Mouse (Mus musculus) lung, postnatal 0 days (tissue): ENCODE measurements around the gene Trem1. TPM values are rescaled to one million over a fixed set of nuclear protein-coding genes. Genes with fewer than 3 reads are reported as not detected.

Experiments
- ATAC-seq: fragments of 200-750 bp; cut with Nextera tagmentation; 2 replicates; pipeline ENCODE4 v1.8.0; 2017; ENCODE audit warnings: moderate library complexity
- DNase-seq: peaks from one replicate; pipeline ENCODE4 v3.0.0-alpha.2; 2016; ENCODE audit warnings: low spot score
- H3K27ac ChIP-seq: fragments of 300-500 bp; sonication (generic); 2 replicates; pipeline ENCODE4 v1.5.1; 2014; ENCODE audit warnings: antibody characterized with exemption, mild to moderate bottlenecking, low read length, mixed read lengths
- H3K27me3 ChIP-seq: fragments of 300-500 bp; sonication (generic); replicated peaks from 2 replicates; pipeline ENCODE4 v1.6.1; 2014; ENCODE audit warnings: low read length, mixed read lengths; ENCODE audit not compliant: insufficient read depth
- H3K36me3 ChIP-seq: fragments of 300-500 bp; sonication (generic); 2 replicates; pipeline ENCODE4 v1.6.1; 2014; ENCODE audit warnings: low read length, mixed read lengths; ENCODE audit not compliant: insufficient read depth
- H3K4me1 ChIP-seq: fragments of 300-500 bp; sonication (generic); 2 replicates; pipeline ENCODE4 v1.6.1; 2014; ENCODE audit warnings: antibody characterized with exemption, low read depth, low read length, mixed read lengths; ENCODE audit not compliant: insufficient read depth
- H3K4me2 ChIP-seq: fragments of 300-500 bp; sonication (generic); replicated peaks from 2 replicates; pipeline ENCODE4 v1.6.1; 2014; ENCODE audit warnings: low read depth, mild to moderate bottlenecking, low read length, moderate library complexity, mixed read lengths
- H3K4me3 ChIP-seq: fragments of 300-500 bp; sonication (generic); 2 replicates; pipeline ENCODE4 v1.5.1; 2014; ENCODE audit warnings: low read depth, low read length
- H3K9ac ChIP-seq: fragments of 300-500 bp; sonication (generic); replicated peaks from 2 replicates; pipeline ENCODE4 v1.6.1; 2014; ENCODE audit warnings: low read depth, mild to moderate bottlenecking
- H3K9me3 ChIP-seq: fragments of 300-500 bp; sonication (generic); 2 replicates; pipeline ENCODE4 v1.6.1; 2016; ENCODE audit warnings: low read length, mixed read lengths
- CTCF ChIP-seq: IDR thresholded peaks from 2 replicates; pipeline ENCODE4 v1.5.1; 2016; ENCODE audit warnings: antibody characterized with exemption, mild to moderate bottlenecking
- EP300 ChIP-seq: IDR thresholded peaks from 2 replicates; pipeline ENCODE4 v1.6.1; 2016; ENCODE audit warnings: antibody characterized with exemption, mild to moderate bottlenecking, control low read depth
- WGBS: fragments of 180-500 bp; shearing (Covaris S2); extraction: QIAGEN DNeasy Blood & Tissue Kit; methylation state at CpG from one replicate; pipeline ENCODE4 v1.1.7; 2014; 5-methylcytosine and 5-hydroxymethylcytosine counted together
- polyA plus RNA-seq: library from polyadenylated mRNA; unstranded; fragments of >200 nt; fragmentation: Nextera tagmentation; extraction: Ambion mirVana; gene quantifications from 2 replicates; pipeline ENCODE4 v1.2.1, GENCODE M21; 2015

Trem1 gene
- 1.4 and 1.7 TPM in 2 replicates for polyA plus RNA-seq

- 80% methylated on average over 5 of the region's 6 CpGs for WGBS
- TF ChIP-seq CTCF (no peak), EP300 (no peak)
Measured at GRCm38 (mm10) chr17:48232518-48232917, at the start of gene Trem1. Gene Trem1, plus strand, starts transcription at chr17:48232768.

GRCm38 (mm10) chr17:48185252-48185651, 47.3 kb upstream of the Trem1 start:
- H3K9ac ChIP-seq: no peak overlapping the region
- no peak overlapping the region for H3K4me3 ChIP-seq
- no peaks in the 10 kb centered on the region for H3K27me3 ChIP-seq
- WGBS: 45% methylated on average over 5 of the region's 5 CpGs
- ATAC-seq (no peak), DNase-seq (peak; percentile 29)
- no peaks in the 10 kb centered on the region for H3K4me1 ChIP-seq
- H3K36me3 ChIP-seq: no peaks in the 10 kb centered on the region
- no peak overlapping the region for H3K27ac ChIP-seq
- H3K9me3 ChIP-seq: no peaks in the 10 kb centered on the region
- TF ChIP-seq CTCF: no peak
- TF ChIP-seq EP300: no peak
- H3K4me2 ChIP-seq: no peak overlapping the region

More at GRCm38 (mm10) chr17:48232518-48232917, at the start of gene Trem1:
- Histone ChIP-seq H3K4me1 (no peaks in the 10 kb centered on the region), H3K27ac (no peak within 1 kb of the TSS), H3K4me2 (no peak within 1 kb of the TSS), H3K4me3 (no peak within 1 kb of the TSS), H3K36me3 (no peaks in the 10 kb centered on the region), H3K27me3 (no peaks in the 10 kb centered on the region), H3K9me3 (no peaks in the 10 kb centered on the region), H3K9ac (no peak within 1 kb of the TSS)
- DNase-seq: peak; percentile 35
- ATAC-seq: 0 out of 2 replicates have a peak, but pooled peaks have one; percentile 32

- Histone ChIP-seq H3K4me2 (no peak overlapping the region), H3K9ac (no peak overlapping the region), H3K27me3 (no peaks in the 10 kb centered on the region), H3K36me3 (no peaks in the 10 kb centered on the region), H3K4me3 (no peak overlapping the region), H3K27ac (no peak overlapping the region), H3K4me1 (no peaks in the 10 kb centered on the region), H3K9me3 (no peaks in the 10 kb centered on the region)
- WGBS: 57% methylated on average over 2 of the region's 2 CpGs
- DNase-seq: no peak
- ATAC-seq: no peak
- no peak for TF ChIP-seq CTCF
- TF ChIP-seq EP300: no peak
Measured at GRCm38 (mm10) chr17:48192366-48192765, 40.2 kb upstream of the Trem1 start.

GRCm38 (mm10) chr17:48203086-48203485, 29.5 kb upstream of the Trem1 start:
- no peaks in the 10 kb centered on the region for H3K4me1 ChIP-seq
- H3K9ac ChIP-seq: no peak overlapping the region
- H3K4me2 ChIP-seq: no peak overlapping the region
- no peak overlapping the region for H3K4me3 ChIP-seq
- H3K9me3 ChIP-seq: no peaks in the 10 kb centered on the region
- no peak overlapping the region for H3K27ac ChIP-seq
- WGBS: 93% methylated on average over 12 of the region's 12 CpGs
- no peaks in the 10 kb centered on the region for H3K27me3 ChIP-seq
- DNase-seq: no peak
- no peak for ATAC-seq
- H3K36me3 ChIP-seq: no peaks in the 10 kb centered on the region
- TF ChIP-seq CTCF: no peak
- no peak for TF ChIP-seq EP300

GRCm38 (mm10) chr17:48212596-48212995, 20.0 kb upstream of the Trem1 start:
- ATAC-seq (no peak), DNase-seq (no peak)
- H3K27ac ChIP-seq: no peak overlapping the region
- no peak overlapping the region for H3K4me3 ChIP-seq
- H3K9ac ChIP-seq: no peak overlapping the region
- 92% methylated on average over 12 of the region's 12 CpGs for WGBS
- no peaks in the 10 kb centered on the region for H3K9me3 ChIP-seq
- no peaks in the 10 kb centered on the region for H3K36me3 ChIP-seq
- no peak overlapping the region for H3K4me2 ChIP-seq
- TF ChIP-seq EP300 (no peak), CTCF (no peak)
- H3K4me1 ChIP-seq: no peaks in the 10 kb centered on the region
- no peaks in the 10 kb centered on the region for H3K27me3 ChIP-seq

GRCm38 (mm10) chr17:48213511-48213910, 19.1 kb upstream of the Trem1 start:
- no peak for ATAC-seq
- H3K27me3 ChIP-seq: no peaks in the 10 kb centered on the region
- H3K4me3 ChIP-seq: no peak overlapping the region
- H3K9me3 ChIP-seq: no peaks in the 10 kb centered on the region
- H3K36me3 ChIP-seq: no peaks in the 10 kb centered on the region
- H3K27ac ChIP-seq: no peak overlapping the region
- TF ChIP-seq EP300 (no peak), CTCF (no peak)
- no peak for DNase-seq
- H3K4me2 ChIP-seq: no peak overlapping the region
- H3K9ac ChIP-seq: no peak overlapping the region
- 71% methylated on average over 5 of the region's 5 CpGs for WGBS
- no peaks in the 10 kb centered on the region for H3K4me1 ChIP-seq

- H3K4me3 ChIP-seq: no peak overlapping the region
- TF ChIP-seq CTCF: no peak
- no peak for TF ChIP-seq EP300
- H3K4me1 ChIP-seq: no peaks in the 10 kb centered on the region
- WGBS: 88% methylated on average over 1 of the region's 1 CpGs
- DNase-seq: no peak
- H3K27me3 ChIP-seq: no peaks in the 10 kb centered on the region
- no peak overlapping the region for H3K4me2 ChIP-seq
- H3K27ac ChIP-seq: no peak overlapping the region
- H3K9me3 ChIP-seq: no peaks in the 10 kb centered on the region
- ATAC-seq: no peak
- H3K9ac ChIP-seq: no peak overlapping the region
- H3K36me3 ChIP-seq: no peaks in the 10 kb centered on the region
Measured at GRCm38 (mm10) chr17:48215429-48215828, 17.1 kb upstream of the Trem1 start.
